Mouse (Mus musculus): ENCODE data around the gene Golga3. TPM values are rescaled to one million over a fixed set of nuclear protein-coding genes. Genes with fewer than 3 reads are reported as not detected.

Golga3 gene
- total RNA-seq, 2 experiments from 2014 or later: 36.4 to 39.9 TPM

GRCm38 (mm10) chr5:110230401-110230779 is 53.9 kb downstream of the Golga3 start:
- DNase-seq: no peak
- intact Hi-C loops (cut with DNase I): no loop called here

DNA sequence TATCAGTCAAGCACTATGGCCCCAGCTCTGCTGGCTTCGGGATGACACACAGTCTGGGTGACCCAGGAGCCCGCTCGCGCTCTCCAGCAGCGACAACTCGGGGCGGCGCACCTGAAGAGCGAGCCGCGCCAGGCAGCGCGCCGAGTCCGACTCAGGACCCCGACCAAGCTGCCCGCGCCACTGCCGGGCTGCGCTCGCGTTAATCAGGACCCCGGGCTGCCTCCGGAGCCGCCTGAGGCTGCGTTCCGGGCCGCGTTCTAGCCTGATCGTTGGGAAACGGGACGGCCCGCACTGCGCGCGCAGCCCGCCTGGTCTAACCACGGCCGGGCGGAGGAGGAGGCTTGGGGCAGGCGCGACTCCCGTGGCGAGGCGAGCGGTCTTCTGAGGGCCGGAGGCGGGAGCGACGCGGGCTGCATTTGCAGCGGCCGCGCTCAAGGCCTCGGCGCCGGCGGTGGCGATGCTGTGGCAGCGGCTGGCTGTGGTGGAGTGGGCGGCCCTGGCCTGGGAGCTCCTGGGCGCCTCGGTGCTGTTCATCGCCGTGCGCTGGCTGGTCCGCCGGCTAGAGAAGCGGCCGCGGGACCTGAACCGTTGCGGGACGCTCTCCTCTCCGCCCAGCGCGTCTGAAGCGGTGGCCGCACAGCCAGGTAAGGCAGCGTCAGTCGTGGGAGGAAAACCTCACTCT is 54.4 kb downstream of the Golga3 start, which contains the start of gene Ankle2:
Gene Ankle2, plus strand, starts transcription at position 225 of the 682 bp plus-strand sequence.
- intact Hi-C loops (cut with DNase I): no loop called here

DNA sequence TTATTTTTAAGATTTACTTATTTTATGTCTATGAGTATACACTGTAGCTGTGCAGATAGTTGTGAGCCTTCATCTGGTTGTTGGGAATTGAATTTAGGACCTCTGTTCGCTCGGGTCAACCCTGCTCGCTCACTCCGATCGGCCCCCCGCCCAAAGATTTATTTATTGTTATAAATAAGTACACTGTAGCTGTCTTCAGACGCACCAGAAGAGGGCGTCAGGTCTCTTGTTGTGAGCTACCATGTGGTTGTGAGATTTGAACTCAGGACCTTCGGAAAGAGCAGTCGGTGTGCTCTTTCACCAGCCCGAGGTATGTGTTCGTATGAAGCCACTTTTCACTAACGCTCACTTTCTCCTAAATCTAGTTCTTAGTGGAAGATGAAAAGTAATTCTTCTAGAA is 55.1 kb downstream of the Golga3 start:
- intact Hi-C loops (cut with DNase I): no loop called here
- DNase-seq: no peak

More for the DNA sequence above, 54.4 kb downstream of the Golga3 start, which contains the start of gene Ankle2:
- DNase-seq: peak; percentile 87 to 93

DNA sequence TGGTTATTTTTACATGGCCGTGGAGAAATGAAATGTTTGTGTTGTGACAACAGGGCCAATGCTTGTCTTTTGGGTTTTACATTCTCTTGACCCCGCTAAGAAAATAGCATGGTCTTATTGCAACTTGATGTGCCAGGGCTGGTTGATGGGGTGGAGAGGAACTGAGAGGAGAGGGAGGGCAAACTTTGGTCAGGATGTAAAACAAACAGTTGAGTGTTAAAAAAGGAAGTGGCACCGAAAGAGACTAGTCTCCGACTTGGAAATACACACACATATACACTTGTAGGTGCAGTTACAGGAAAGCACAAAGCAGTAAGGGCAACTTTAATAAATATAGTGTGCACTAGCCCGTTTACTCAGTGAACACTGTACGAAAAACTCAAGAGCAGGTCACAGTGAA is 55.8 kb downstream of the Golga3 start:
- intact Hi-C loops (cut with DNase I): no loop called here

GRCm38 (mm10) chr5:110244091-110244490 is 67.6 kb downstream of the Golga3 start:
- DNase-seq: no peak
- intact Hi-C loops (cut with DNase I): no loop called here

More for the DNA sequence above, 55.8 kb downstream of the Golga3 start:
- DNase-seq: no peak

DNA sequence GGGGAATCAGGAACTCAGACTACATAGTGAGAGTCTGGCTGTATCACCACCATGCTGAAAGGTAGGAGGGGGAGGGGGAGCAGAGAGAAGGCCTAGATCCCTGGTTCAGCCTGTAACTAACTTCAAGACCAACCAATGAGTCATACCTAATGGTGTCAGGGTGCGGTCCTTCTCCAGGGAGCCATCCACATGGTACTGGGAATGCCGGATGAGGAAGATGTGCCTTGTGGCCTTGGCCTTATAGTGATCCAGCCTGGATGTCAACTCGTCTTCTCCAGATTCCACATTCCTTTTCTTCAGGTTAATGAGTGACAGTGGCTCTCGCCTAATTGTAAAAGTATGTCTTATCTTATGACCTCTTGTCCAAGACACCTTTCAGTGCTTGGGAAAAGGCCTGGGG is 90.4 kb downstream of the Golga3 start:
- no peak for DNase-seq
- intact Hi-C loops (cut with DNase I): no loop called here

- peak; percentile 85 to 88 for DNase-seq
- intact Hi-C loops (cut with DNase I): no loop called here
Observed at GRCm38 (mm10) chr5:110269141-110270101, 92.9 kb downstream of the Golga3 start, which contains the start of gene Pgam5. TSS of gene Pgam5 (minus strand) at chr5:110269913.

- intact Hi-C loops (cut with DNase I): no loop called here
- no peak for DNase-seq
Observed at GRCm38 (mm10) chr5:110270242-110270641, 93.7 kb downstream of the Golga3 start.

GRCm38 (mm10) chr5:110274147-110274546 is 97.6 kb downstream of the Golga3 start:
- no peak for DNase-seq
- intact Hi-C loops (cut with DNase I): no loop called here

DNA sequence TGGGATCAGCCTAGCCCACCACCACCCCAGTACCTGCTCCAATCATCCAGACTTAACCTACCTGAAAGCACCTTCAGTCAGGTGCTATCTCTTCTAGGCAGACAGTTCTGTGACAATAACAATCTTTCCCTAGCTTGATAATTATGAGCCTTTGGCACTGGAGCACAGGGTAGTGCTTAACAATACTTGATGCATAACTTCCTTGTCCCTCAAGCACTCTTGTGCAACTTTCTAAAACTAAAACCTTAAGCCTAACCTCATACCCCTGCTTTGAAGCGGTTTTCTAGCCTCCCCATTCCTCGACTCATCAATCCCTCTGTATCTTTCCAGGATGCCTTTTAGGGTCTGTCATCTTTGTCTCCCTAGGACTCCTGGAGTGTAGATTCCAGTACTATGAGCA is 98.3 kb downstream of the Golga3 start:
- intact Hi-C loops (cut with DNase I): no loop called here
- DNase-seq: no peak

Other genes starting within 250 kb of the Golga3 start
- gene Zfp932, start 180.2 kb upstream of the Golga3 start, total RNA-seq (2021): 1 to 10 TPM; 5.7 to 6.2 TPM
- 1 to 10 TPM; 2.1 to 2.6 TPM for gene Gm17655, start 104.2 kb upstream of the Golga3 start, total RNA-seq (2021)
- gene Gm35315, start 82.3 kb upstream of the Golga3 start, total RNA-seq (2021): under 1 TPM; 0.07 to 0.23 TPM
- gene Plcxd1, start 76.7 kb upstream of the Golga3 start, total RNA-seq (2021): not detected
- gene Gtpbp6, start 68.5 kb upstream of the Golga3 start, total RNA-seq (2021): 10 to 100 TPM; 13.6 to 14.3 TPM
- 1 to 10 TPM; 3.0 to 3.2 TPM for gene Zfp605, start 66.6 kb upstream of the Golga3 start, total RNA-seq (2021)
- gene Chfr, start 40.9 kb upstream of the Golga3 start, total RNA-seq (2021): 10 to 100 TPM; 12.3 to 14.1 TPM
- gene Ankle2, start 54.3 kb downstream of the Golga3 start, total RNA-seq (2021): 10 to 100 TPM; 22.3 to 24.8 TPM
- 10 to 100 TPM; 23.1 to 27.3 TPM for gene Pgam5, start 93.2 kb downstream of the Golga3 start, total RNA-seq (2021)
- 10 to 100 TPM; 31.8 to 48.6 TPM for gene Pxmp2, start 109.5 kb downstream of the Golga3 start, total RNA-seq (2021)
- gene Pole, start 109.6 kb downstream of the Golga3 start, total RNA-seq (2021): 1 to 10 TPM in 1 of 2 experiments, under 1 TPM in 1; 0.84 to 2.7 TPM
- not detected for gene P2rx2, start 166.5 kb downstream of the Golga3 start, total RNA-seq (2021)
- gene Lrcol1, start 168.0 kb downstream of the Golga3 start, total RNA-seq (2021): not detected

All from gastrocnemius, postnatal 36 days (tissue).